Mouse (Mus musculus): ENCODE results near the gene Mllt10.
A peak's percentile ranks its signal among the peaks of the same experiment; 100 is the strongest.

The Mllt10 gene

DNA sequence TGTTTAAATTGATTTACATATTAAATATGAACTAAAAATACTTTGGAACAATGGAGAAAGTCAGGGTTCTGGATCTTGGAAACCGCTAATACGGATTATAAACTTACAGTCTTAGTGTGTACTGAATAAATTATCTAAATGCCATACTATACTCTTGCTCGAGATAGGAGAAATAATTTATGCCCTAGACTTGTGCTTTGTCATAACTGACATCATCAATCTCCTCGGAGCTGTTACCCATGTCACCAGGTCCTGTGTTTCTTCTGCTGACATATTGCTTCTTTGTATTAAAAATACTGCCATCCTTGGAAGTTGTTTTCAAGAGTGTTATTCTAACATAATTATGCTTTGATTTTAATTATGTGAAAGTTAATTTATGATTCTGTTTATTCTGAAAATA, 140.2 kb downstream of the Mllt10 start:
- DNase-seq (ENCODE audit: low spot score in 2 of 2) = no peak

DNA sequence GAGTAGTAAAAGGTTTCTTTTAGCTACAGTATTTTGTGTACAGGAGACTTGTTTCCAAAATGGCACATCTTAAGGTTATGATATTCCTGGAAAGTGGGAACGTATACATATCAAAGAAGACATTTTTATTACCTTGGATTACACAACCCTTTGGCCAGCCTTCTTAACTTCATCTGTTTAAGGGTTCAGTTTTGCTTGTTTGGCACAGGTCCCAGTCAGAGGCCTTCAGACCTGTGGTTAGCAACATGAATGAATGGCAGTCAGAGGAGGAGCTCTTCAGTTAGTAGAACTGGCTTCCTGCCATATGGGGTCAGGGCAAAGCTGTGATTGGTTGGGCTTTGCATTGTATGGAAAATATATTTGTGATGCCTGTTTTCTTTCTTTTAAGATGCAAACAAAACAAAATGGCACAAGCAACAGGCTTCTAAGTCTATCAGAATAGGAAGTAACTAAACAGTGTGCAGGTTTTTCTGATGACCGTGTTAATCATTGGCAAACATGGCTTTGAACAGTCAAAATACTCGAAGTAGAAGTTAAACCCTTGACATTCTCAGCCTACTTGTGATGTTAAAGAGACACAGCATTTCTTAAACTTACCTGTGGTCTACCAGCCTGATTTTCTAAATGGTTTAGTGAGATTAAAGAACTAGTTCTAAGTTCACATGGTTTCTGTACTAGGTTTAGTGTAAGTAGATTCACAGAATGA, 140.8 kb downstream of the Mllt10 start:
- DNase-seq (ENCODE audit: low spot score in 2 of 2) = no peak

- no peak for DNase-seq (ENCODE audit: low spot score in 2 of 2)
These were observed 146.9 kb downstream of the Mllt10 start for GRCm38 (mm10) chr2:18201820-18202462.

DNA sequence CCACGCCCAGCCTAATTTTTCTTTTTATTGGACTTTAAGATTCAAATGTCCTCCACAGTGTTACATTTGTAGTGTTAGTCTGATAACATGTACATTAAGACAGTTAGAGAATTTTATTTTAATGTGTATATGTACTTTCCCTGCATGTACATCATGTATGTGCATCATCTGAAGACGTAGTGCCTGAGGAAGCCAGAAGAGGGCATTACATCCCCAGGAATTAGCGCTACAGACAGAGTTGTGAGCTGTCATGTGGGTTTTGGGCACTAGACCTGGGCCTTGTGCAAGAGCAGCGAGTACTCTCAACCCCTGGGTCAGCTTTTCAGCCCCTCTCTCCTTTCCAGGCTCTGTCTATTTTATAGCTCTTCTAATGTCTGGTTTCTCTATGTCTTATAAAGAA, 147.9 kb downstream of the Mllt10 start:
- DNase-seq (ENCODE audit: low spot score in 2 of 2) = no peak

GRCm38 (mm10) chr2:18205118-18205517, 150.1 kb downstream of the Mllt10 start:
- peak in 1 of 2 experiments; percentile 22 for DNase-seq (ENCODE audit: low spot score in 2 of 2)

DNA sequence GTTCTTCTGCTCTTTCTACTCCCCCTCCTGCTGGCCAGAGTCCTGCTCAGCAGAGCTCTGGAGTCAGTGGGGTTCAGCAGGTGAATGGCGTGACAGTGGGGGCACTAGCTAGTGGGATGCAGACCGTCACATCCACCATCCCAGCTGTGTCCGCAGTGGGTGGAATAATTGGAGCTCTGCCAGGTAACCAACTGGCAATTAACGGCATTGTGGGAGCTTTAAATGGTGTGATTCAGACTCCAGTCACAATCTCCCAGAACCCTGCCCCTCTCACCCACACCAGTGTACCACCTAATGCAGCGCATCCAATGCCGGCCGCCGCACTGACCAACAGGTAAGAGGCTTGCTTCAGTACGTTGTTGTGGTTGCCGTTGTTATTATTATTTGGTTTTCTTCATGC, 151.8 kb downstream of the Mllt10 start:
- DNase-seq (ENCODE audit: low spot score in 2 of 2) = no peak

DNA sequence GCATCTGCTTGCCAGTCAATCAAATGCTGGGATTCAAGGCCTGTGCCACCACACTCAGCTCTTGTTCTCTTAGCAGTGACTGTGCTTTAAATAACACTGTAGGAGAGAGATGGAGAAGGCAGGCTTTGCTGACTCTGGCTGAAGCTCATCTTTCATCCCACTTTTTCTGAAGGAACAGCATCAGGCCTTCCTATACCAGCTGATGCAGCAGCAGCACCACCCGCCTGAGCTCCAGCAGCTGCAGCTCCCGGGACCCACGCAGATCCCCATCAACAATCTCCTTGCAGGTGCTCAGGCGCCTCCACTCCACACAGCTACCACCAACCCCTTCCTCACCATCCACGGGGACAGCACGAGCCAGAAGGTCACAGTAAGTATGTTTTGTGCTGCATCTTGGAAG, 153.5 kb downstream of the Mllt10 start:
- no peak for DNase-seq (ENCODE audit: low spot score in 2 of 2)

GRCm38 (mm10) chr2:18209211-18209823, 154.3 kb downstream of the Mllt10 start:
- DNase-seq (ENCODE audit: low spot score in 2 of 2) = no peak

DNA sequence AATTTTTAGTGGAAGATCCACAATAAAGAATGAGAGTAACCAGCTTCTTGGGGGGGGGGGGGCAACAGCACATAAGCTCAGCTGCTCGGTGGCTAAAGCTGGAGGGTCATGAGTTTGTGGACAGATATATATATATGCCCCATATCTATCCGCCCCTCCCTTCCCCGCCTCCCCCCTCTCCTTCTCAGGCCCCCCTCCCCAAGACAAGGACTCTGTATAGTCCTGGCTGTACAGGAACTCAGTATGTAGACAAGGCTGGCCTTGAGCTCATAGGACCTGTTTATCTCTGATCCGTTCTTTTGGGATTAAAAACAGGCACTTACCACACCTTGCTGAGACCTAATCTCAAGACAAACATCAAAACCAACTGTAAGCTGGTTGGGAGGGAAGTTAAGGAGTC, 154.9 kb downstream of the Mllt10 start:
- no peak for DNase-seq (ENCODE audit: low spot score in 2 of 2)

- DNase-seq (ENCODE audit: low spot score in 2 of 2) = no peak
These were observed 159.0 kb downstream of the Mllt10 start for GRCm38 (mm10) chr2:18214031-18214430.

DNA sequence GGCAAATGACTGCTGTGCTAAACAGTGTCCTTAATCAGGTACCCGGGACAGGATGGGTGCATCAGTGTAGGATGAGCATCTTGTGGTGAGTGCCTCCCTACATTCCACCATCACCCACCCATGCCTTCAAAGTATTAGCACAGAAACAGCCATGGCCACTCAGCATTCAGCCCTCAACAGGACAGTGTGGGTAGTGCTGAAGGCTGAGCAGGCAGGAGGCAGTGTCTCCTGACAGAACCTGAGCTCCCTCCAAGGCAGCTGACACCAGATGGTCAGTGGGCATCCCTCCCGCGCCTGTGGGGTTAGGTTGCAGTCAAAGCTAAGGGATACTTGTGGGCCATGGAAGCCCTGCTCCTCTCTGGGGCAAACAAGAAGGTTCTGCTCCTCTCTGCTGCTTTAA, 162.8 kb downstream of the Mllt10 start:
- peak; percentile 39 to 69 for DNase-seq (ENCODE audit: low spot score in 2 of 2)

GRCm38 (mm10) chr2:18218500-18218899, 163.5 kb downstream of the Mllt10 start:
- no peak for DNase-seq (ENCODE audit: low spot score in 2 of 2)

GRCm38 (mm10) chr2:18219136-18219535, 164.1 kb downstream of the Mllt10 start:
- no peak for DNase-seq (ENCODE audit: low spot score in 2 of 2)

DNA sequence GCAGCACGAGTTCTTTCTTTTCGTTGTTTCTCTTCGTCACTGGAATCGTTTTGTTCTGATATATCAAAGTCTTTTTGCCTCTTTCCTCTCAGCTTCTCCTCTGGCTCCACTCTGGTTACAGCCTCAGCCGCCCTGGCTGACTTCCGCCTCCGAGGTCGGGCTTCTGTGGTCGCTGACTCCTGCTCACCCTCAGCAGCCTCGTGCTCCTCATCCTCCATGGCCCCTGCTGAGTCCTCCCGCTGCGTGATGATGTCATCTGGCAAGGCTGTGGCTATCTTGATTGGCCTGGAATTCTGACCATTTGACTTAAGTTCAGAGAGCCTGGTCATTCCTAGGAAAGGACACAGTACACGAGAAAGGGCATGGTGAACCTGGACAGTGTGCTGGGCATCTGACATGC, 164.5 kb downstream of the Mllt10 start:
- DNase-seq (ENCODE audit: low spot score in 2 of 2) = no peak

- no peak for DNase-seq (ENCODE audit: low spot score in 2 of 2)
These were observed 173.5 kb downstream of the Mllt10 start for GRCm38 (mm10) chr2:18228486-18229062.

DNA sequence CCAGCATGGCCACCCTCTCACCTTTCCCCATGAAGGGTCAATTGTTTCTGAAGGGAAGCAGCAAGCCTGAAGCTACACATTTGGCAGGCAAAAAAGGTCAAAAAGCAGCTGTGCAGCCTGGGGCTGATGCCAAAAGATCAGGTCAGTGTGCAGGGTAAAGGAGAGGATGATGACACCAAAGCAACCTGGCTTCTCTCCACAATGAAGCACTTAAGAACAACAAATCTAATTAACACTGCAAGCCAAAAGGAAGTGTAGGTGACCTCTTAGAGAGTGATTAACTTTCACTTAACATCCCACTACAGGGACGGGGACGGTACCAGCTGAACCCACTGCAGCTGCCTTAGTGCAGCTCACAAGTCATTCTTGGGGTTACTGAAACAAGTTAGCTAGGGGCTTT, 174.2 kb downstream of the Mllt10 start:
- no peak for DNase-seq (ENCODE audit: low spot score in 2 of 2)

DNA sequence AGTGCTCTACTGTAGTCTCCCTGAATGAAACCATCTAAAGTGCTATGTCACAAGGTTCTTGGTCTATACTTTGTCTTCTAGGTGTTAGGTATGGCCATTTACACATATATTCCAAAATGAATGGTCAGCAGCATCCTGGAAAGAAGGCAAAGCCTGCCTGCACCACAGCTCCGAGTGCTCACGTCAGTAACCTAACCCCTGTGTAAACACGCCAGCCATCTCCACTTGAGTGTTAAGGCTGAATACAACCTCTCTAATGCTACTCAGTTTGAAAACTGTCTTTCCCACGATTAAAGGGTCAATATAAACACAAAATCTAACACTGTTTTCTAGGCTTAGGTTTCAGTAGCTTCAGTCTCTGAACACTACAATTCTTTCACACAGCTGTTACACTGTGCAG, 176.1 kb downstream of the Mllt10 start:
- no peak for DNase-seq (ENCODE audit: low spot score in 2 of 2)

DNA sequence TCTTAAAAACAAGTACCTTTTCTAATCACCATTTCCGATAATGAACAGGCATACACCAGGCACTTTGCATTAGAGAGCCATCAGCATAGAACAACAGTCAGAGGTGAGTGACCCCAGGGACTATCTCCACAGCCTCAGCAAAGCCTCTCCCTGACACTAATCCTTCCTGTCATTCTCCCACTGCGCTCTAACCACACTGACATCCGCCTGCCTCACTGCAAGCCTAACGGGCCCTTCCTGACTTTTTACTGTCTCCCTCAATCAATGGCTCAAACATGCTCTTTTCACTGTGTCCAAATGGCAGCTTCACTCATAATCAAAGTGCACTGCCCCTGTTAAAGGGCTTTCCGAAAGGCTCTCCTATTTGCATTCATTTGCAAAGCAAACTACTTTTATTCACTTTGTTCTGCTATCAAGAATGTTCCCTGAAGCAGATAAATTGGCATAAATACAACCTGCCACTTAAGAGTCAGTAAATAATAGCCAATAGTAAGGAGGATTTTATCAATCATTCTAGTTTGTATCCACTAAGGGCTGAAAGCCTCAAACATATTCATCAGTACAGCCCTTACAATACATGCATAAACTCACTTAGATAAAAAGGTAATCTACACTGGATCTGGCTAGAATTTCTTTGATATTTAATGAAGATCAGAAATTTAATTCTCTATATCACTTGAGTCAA, 178.0 kb downstream of the Mllt10 start:
- DNase-seq (ENCODE audit: low spot score in 2 of 2) = no peak

DNA sequence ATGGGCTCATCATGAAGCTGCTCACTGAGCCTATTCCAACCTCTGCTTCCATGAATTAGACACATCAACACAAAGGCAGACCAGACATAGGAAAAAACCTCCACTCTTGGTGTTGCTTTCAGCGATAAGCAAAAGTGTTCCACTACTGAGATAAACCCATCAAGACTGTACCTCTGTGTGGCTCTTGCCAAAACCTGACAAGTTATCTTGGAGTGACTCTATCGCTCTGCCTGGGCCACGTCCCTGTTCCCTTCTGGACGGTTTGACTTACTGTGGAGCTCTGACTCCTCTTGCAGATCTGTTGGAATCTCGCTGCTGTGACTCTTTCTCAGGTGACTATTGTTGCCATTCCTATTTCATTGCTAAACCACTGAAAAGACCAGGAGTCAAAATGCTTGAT, 180.5 kb downstream of the Mllt10 start:
- no peak for DNase-seq (ENCODE audit: low spot score in 2 of 2)

DNA sequence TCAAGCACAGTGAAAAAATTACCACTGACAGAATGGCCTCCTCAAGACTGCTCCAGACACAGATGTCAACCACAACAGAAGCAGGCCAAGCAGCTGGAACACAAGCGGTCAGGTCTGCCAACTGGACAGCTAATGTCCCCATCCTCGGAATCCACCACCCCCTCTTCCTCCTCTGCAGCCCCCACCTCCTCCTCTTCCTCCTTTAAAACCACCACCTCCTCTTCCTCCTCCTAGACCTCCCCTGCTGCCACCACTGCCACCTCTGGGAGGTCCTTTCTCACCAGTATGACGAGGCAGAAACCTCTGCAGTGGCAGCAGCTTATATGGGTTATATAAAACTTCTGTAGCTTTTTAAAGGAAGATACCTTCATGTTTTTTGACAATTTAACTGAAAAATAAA, 194.2 kb downstream of the Mllt10 start:
- no peak for DNase-seq (ENCODE audit: low spot score in 2 of 2)

All from cerebellum, postnatal 4 days (tissue).